Mouse (Mus musculus): Measurements from ENCODE around the gene Ube2l6.

DNA sequence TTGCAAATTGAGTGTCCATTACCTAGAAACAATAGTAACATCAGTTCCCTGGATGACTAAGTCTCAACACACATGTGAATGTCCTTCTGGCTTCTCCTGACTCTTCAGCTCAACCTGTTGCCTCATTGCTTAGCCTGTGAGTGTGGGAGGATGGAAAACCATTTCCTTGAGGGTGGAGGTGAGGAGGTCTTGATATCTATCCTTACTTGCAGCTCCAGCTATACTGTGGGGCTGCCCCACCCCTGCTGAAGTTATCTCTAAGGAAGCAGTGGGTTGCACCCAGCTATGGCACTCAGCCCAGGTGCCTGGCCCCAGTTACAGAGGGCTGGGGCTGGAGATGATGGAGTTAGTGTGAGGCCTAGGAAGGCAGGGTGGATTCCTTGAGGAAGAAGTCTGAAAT, 43.3 kb downstream of the Ube2l6 start:
- no peak for TF ChIP-seq EP300 (IDR thresholded peaks at IDR 0.05)
- no peak for TF ChIP-seq CTCF (IDR thresholded peaks at IDR 0.05)

Data from lung, postnatal 0 days (tissue).